25 mouse cellular contexts compared by ENCODE assay signal in genomic region chr13:104171711-104172110, GRCm38 (mm10). TPM values are rescaled to one million over a fixed set of nuclear protein-coding genes. Genes with fewer than 3 reads are reported as not detected.
A peak's percentile ranks its signal among the peaks of the same experiment; 100 is the strongest.
DNase-seq lines count a peak whose midpoint lies in the region; ATAC-seq and TF ChIP-seq lines count a peak whose summit lies in the region.
"Had no signal": no experiment of that assay in that cellular context is flagged by ENCODE, and none has a peak within 500 bp of the region (broad histone marks: within the 10 kb centered on the region; RNA-seq: fewer than 3 reads in every experiment).

No protein-coding gene starts in this region.

- TF ChIP-seq CTCF in liver, postnatal 0 days (IDR thresholded peaks at IDR 0.05; ENCODE audit: low read depth): no peak

- no peak overlapping the region for H3K9ac ChIP-seq in liver, postnatal 0 days (replicated peaks)
- H3K9ac ChIP-seq: forebrain, embryonic 13.5 days; heart, embryonic 13.5 days; hindbrain, embryonic 13.5 days; intestine, embryonic 15.5 days had no signal

- H3K4me2 ChIP-seq in liver, postnatal 0 days (ENCODE audit: low read depth, low read length): no peak overlapping the region
- H3K4me2 ChIP-seq: forebrain, embryonic 13.5 days; heart, embryonic 13.5 days; hindbrain, embryonic 13.5 days; intestine, embryonic 15.5 days had no signal

- peak overlapping the region; percentile 67; the same call in 1 of the 2 replicates for H3K27ac ChIP-seq in liver, postnatal 0 days (ENCODE audit: low read depth)
- H3K27ac ChIP-seq: forebrain, embryonic 10.5 days; forebrain, embryonic 13.5 days; heart, adult 2 months; heart, embryonic 10.5 days; heart, embryonic 13.5 days; hindbrain, embryonic 13.5 days; intestine, embryonic 15.5 days had no signal

- H3K4me1 ChIP-seq in liver, postnatal 0 days (ENCODE audit: insufficient read depth): peaks cover 10% of the 10 kb centered on the region

- no peaks in the 10 kb centered on the region for H3K9me3 ChIP-seq in liver, postnatal 0 days (ENCODE audit: low read length)
- H3K9me3 ChIP-seq: forebrain, embryonic 13.5 days; heart, embryonic 10.5 days; heart, embryonic 13.5 days; intestine, embryonic 15.5 days had no signal

- no peak for TF ChIP-seq EP300 in liver, postnatal 0 days (IDR thresholded peaks at IDR 0.05; ENCODE audit: low read depth)

- H3K4me3 ChIP-seq in liver, postnatal 0 days (ENCODE audit: low read depth, low read length): no peak overlapping the region
- H3K4me3 ChIP-seq: forebrain, embryonic 10.5 days; forebrain, embryonic 13.5 days; heart, adult 2 months; heart, embryonic 10.5 days; heart, embryonic 13.5 days; hindbrain, embryonic 13.5 days; intestine, embryonic 15.5 days had no signal

- WGBS in liver, postnatal 0 days (ENCODE audit: insufficient replicate concordance): 79% methylated on average over 5 of the region's 5 CpGs

- peaks cover 19% of the 10 kb centered on the region for H3K36me3 ChIP-seq in liver, postnatal 0 days (replicated peaks; ENCODE audit: insufficient read depth, low read length)

- no peaks in the 10 kb centered on the region for H3K27me3 ChIP-seq in liver, postnatal 0 days (ENCODE audit: insufficient read depth, low read length)
- H3K27me3 ChIP-seq: CH12.LX; forebrain, embryonic 13.5 days; heart, embryonic 13.5 days; hindbrain, embryonic 13.5 days; intestine, embryonic 15.5 days had no signal

- intact Hi-C loops in left cerebral cortex, postnatal 4 days (cut with DNase I): no loop called here

- peak; percentile 12 for DNase-seq in adrenal gland, adult 8-10 months
- DNase-seq in adrenal gland, postnatal 10 days: no peak
- no peak for DNase-seq in liver, postnatal 0 days
- DNase-seq in liver: no peak
- peak; percentile 55 for DNase-seq in ES-CJ7 (ENCODE audit: low read depth, low spot score)
- DNase-seq in yolk sac, embryonic 10.5 days (ENCODE audit: low spot score): peak; percentile 22
- DNase-seq in kidney, adult 9 months: no peak
- no peak for DNase-seq in left cerebral cortex, postnatal 4 days
- DNase-seq: cerebellum, adult 11-12 months; cerebellum, adult 9-10 months; cerebellum, postnatal 14 days; gastrocnemius, postnatal 10 days; gastrocnemius, postnatal 36 days; heart, adult 2 months; heart, postnatal 14 days; kidney, adult 18-20 months had no signal

- ATAC-seq in liver, postnatal 0 days: no peak
- ATAC-seq: forebrain, embryonic 13.5 days; forebrain, embryonic 16.5 days; hindbrain, embryonic 16.5 days; intestine, embryonic 15.5 days had no signal

RNA-seq across cellular contexts. Expression of gene Trappc13, which starts 6.6 kb away (rescaled TPM):
- 10 to 100 TPM; 60.2 to 76.6 (median 62.1) TPM for total RNA-seq in adrenal gland, adult 8-10 months (2022)
- total RNA-seq in adrenal gland, postnatal 10 days (2021): 10 to 100 TPM; 47.1 to 51.4 TPM
- 19.8 and 21.5 TPM in 2 replicates for polyA plus RNA-seq in liver, postnatal 0 days (2015; fragmentation: Nextera tagmentation; extraction: Ambion mirVana)
- total RNA-seq in left cerebral cortex, postnatal 4 days (2021): 10 to 100 TPM; 47.3 to 50.4 TPM

RNA-seq across cellular contexts. Expression of gene Trim23, which starts 6.9 kb away (rescaled TPM):
- total RNA-seq in adrenal gland, adult 8-10 months (2022): 10 to 100 TPM; 19.9 to 23.3 (median 22.0) TPM
- total RNA-seq in adrenal gland, postnatal 10 days (2021): 10 to 100 TPM; 19.2 to 20.3 TPM
- polyA plus RNA-seq in liver, postnatal 0 days (2015; fragmentation: Nextera tagmentation; extraction: Ambion mirVana): 5.6 and 6.4 TPM in 2 replicates
- total RNA-seq in left cerebral cortex, postnatal 4 days (2021): 10 to 100 TPM; 52.2 to 53.0 TPM

RNA-seq across cellular contexts. Expression of gene Cenpk, which starts 56.7 kb away (rescaled TPM):
- total RNA-seq in adrenal gland, adult 8-10 months (2022): 1 to 10 TPM in 3 of 4 experiments, under 1 TPM in 1; 0.80 to 2.4 (median 1.4) TPM
- total RNA-seq in adrenal gland, postnatal 10 days (2021): 1 to 10 TPM; 6.7 to 7.7 TPM
- 41.6 and 45.4 TPM in 2 replicates for polyA plus RNA-seq in liver, postnatal 0 days (2015; fragmentation: Nextera tagmentation; extraction: Ambion mirVana)
- total RNA-seq in left cerebral cortex, postnatal 4 days (2021): 1 to 10 TPM; 3.4 to 5.1 TPM
- total RNA-seq: gastrocnemius, postnatal 36 days had no signal
- polyA plus RNA-seq: heart, adult 2 months had no signal

RNA-seq across cellular contexts. Expression of gene Ppwd1, which starts 56.9 kb away (rescaled TPM):
- total RNA-seq in adrenal gland, adult 8-10 months (2022): 10 to 100 TPM; 12.2 to 15.9 (median 13.9) TPM
- total RNA-seq in adrenal gland, postnatal 10 days (2021): 10 to 100 TPM; 15.0 to 18.3 TPM
- 5.6 and 5.8 TPM in 2 replicates for polyA plus RNA-seq in liver, postnatal 0 days (2015; fragmentation: Nextera tagmentation; extraction: Ambion mirVana)
- total RNA-seq in left cerebral cortex, postnatal 4 days (2021): 10 to 100 TPM; 10.9 to 12.5 TPM

Comparison
In these comparisons a context has a peak if more than half of its experiments do, and no peak if none do; other contexts are left out.
1. DNase-seq: peak in adrenal gland, adult 8-10 months (single experiment), ES-CJ7 (single experiment) and yolk sac, embryonic 10.5 days (single experiment); none in adrenal gland, postnatal 10 days (single experiment), liver, postnatal 0 days (single experiment), liver (single experiment), kidney, adult 9 months (single experiment) and left cerebral cortex, postnatal 4 days (single experiment).